Mouse (Mus musculus): ENCODE measurements around the gene Gnpat.

The Gnpat gene

GRCm38 (mm10) chr8:124845131-124845530, 17.7 kb upstream of the Gnpat start:
- DNase-seq (ENCODE audit: low spot score) = no peak

- no peak for DNase-seq (ENCODE audit: low spot score)
Observed at GRCm38 (mm10) chr8:124845573-124845972, 17.3 kb upstream of the Gnpat start.

GRCm38 (mm10) chr8:124853511-124853910, 9.3 kb upstream of the Gnpat start:
- DNase-seq (ENCODE audit: low spot score) = no peak

GRCm38 (mm10) chr8:124859466-124859865, 3.4 kb upstream of the Gnpat start:
- DNase-seq (ENCODE audit: low spot score) = no peak

GRCm38 (mm10) chr8:124860188-124860587, 2.6 kb upstream of the Gnpat start:
- no peak for DNase-seq (ENCODE audit: low spot score)

- DNase-seq (ENCODE audit: low spot score) = no peak
Observed at GRCm38 (mm10) chr8:124863163-124863677, 387 bp downstream of the Gnpat start.

GRCm38 (mm10) chr8:124863729-124864128, 896 bp downstream of the Gnpat start:
- no peak for DNase-seq (ENCODE audit: low spot score)

GRCm38 (mm10) chr8:124866669-124867068, 3.8 kb downstream of the Gnpat start:
- no peak for DNase-seq (ENCODE audit: low spot score)

GRCm38 (mm10) chr8:124867126-124867525, 4.3 kb downstream of the Gnpat start:
- no peak for DNase-seq (ENCODE audit: low spot score)

GRCm38 (mm10) chr8:124869708-124870107, 6.9 kb downstream of the Gnpat start:
- no peak for DNase-seq (ENCODE audit: low spot score)

GRCm38 (mm10) chr8:124871474-124871873, 8.6 kb downstream of the Gnpat start:
- DNase-seq (ENCODE audit: low spot score) = no peak

GRCm38 (mm10) chr8:124872081-124872480, 9.2 kb downstream of the Gnpat start:
- no peak for DNase-seq (ENCODE audit: low spot score)

GRCm38 (mm10) chr8:124872690-124873089, 9.9 kb downstream of the Gnpat start:
- DNase-seq (ENCODE audit: low spot score) = peak; percentile 46

GRCm38 (mm10) chr8:124878141-124878540, 15.3 kb downstream of the Gnpat start:
- DNase-seq (ENCODE audit: low spot score) = no peak

GRCm38 (mm10) chr8:124878946-124879526, 16.2 kb downstream of the Gnpat start:
- DNase-seq (ENCODE audit: low spot score) = no peak

- DNase-seq (ENCODE audit: low spot score) = no peak
Observed at GRCm38 (mm10) chr8:124888385-124888784, 25.6 kb downstream of the Gnpat start.

- DNase-seq (ENCODE audit: low spot score) = no peak
Observed at GRCm38 (mm10) chr8:124892596-124892995, 29.8 kb downstream of the Gnpat start.

GRCm38 (mm10) chr8:124896010-124896631, 33.3 kb downstream of the Gnpat start:
- DNase-seq (ENCODE audit: low spot score) = no peak

- DNase-seq (ENCODE audit: low spot score) = peak; percentile 88
Observed at GRCm38 (mm10) chr8:124896632-124897385, 34.0 kb downstream of the Gnpat start.

- DNase-seq (ENCODE audit: low spot score) = peak; percentile 99
Observed at GRCm38 (mm10) chr8:124897386-124898250, 34.8 kb downstream of the Gnpat start, which contains the start of the genes Exoc8 and Sprtn. Gene Exoc8, minus strand, starts transcription at chr8:124897705. Gene Sprtn, plus strand, starts transcription at chr8:124897886.

GRCm38 (mm10) chr8:124898251-124898905, 35.5 kb downstream of the Gnpat start:
- DNase-seq (ENCODE audit: low spot score) = peak; percentile 58

Data from MN1 (cell line).